Mouse (Mus musculus): ENCODE results near the gene Cars. TPM values are rescaled to one million over a fixed set of nuclear protein-coding genes. Genes with fewer than 3 reads are reported as not detected.

Cars gene
- total and polyA plus RNA-seq, 2 experiments from 2014 or later = 35.4 to 65.4 TPM

DNA sequence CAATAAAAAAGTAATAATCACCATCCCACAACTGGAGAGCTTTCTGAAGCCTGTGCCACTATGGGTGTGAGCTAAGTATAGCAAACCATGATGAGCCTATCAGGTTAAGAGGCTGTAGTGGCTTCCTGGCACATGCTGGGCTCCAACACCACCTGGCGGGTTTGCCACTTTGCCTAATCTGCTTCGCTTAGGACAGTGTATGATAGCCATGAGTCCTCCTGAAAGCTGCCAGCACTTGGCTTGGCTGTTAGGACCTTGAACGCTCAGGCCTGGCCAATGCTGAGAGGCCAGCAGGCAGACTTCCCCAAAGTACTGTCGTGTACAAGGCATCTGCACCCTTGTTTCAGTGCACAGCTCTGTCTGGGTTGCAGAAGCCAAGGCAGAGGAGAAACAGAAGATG is 11.9 kb downstream of the Cars start:
- TF ChIP-seq CTCF (IDR thresholded peaks at IDR 0.05; ENCODE audit: low read depth) = no peak
- no peaks in the 10 kb centered on the region for H3K27me3 ChIP-seq (ENCODE audit: insufficient read depth, low read length)
- no peak overlapping the region for H3K4me2 ChIP-seq (ENCODE audit: low read depth, low read length)
- WGBS = 89% methylated on average over 4 of the region's 4 CpGs
- H3K4me3 ChIP-seq (ENCODE audit: low read length) = no peak overlapping the region
- H3K9ac ChIP-seq (replicated peaks; ENCODE audit: low read length) = no peak overlapping the region
- no peaks in the 10 kb centered on the region for H3K9me3 ChIP-seq (ENCODE audit: low read length)
- no peak overlapping the region for H3K27ac ChIP-seq
- peaks cover 62% of the 10 kb centered on the region for H3K36me3 ChIP-seq (ENCODE audit: insufficient read depth, low read length)
- no peaks in the 10 kb centered on the region for H3K4me1 ChIP-seq (ENCODE audit: insufficient read depth, low read length)
- DNase-seq (ENCODE audit: low spot score) (no peak), ATAC-seq (no peak)

GRCm38 (mm10) chr7:143587586-143587985 is 12.3 kb downstream of the Cars start:
- no peak for ATAC-seq
- Histone ChIP-seq H3K36me3 (ENCODE audit: insufficient read depth, low read length) (peaks cover 66% of the 10 kb centered on the region), H3K9ac (replicated peaks; ENCODE audit: low read length) (no peak overlapping the region), H3K27me3 (ENCODE audit: insufficient read depth, low read length) (no peaks in the 10 kb centered on the region), H3K4me1 (ENCODE audit: insufficient read depth, low read length) (no peaks in the 10 kb centered on the region), H3K4me3 (ENCODE audit: low read length) (no peak overlapping the region), H3K4me2 (ENCODE audit: low read depth, low read length) (no peak overlapping the region), H3K9me3 (ENCODE audit: low read length) (no peaks in the 10 kb centered on the region), H3K27ac (no peak overlapping the region)
- WGBS = 88% methylated on average over 5 of the region's 5 CpGs
- DNase-seq (ENCODE audit: low spot score) = no peak
- no peak for TF ChIP-seq CTCF (IDR thresholded peaks at IDR 0.05; ENCODE audit: low read depth)

DNA sequence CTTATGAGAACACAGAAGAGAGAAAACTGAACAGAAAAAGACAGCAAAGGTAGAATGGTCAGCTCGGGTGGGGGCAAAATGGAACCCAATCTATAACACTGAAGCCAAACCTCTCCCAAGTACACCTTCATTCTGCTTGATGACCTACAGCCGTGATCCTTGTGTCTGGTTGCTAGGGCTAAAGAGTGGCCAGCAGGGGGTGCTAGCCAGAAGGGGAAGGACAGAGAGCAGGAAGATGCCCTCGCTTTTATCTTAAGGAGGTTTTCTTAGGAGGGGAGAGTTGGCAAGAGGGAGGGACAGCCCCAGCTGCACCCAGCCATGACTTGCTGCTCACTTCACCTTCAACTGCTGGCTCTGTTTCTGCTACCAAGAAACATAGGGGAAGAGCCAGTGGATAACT is 15.9 kb downstream of the Cars start:
- 35% methylated on average over 3 of the region's 3 CpGs for WGBS
- ATAC-seq (no peak), DNase-seq (ENCODE audit: low spot score) (peak; percentile 70)
- no peaks in the 10 kb centered on the region for H3K27me3 ChIP-seq (ENCODE audit: insufficient read depth, low read length)
- no peak overlapping the region for H3K4me2 ChIP-seq (ENCODE audit: low read depth, low read length)
- TF ChIP-seq CTCF (IDR thresholded peaks at IDR 0.05; ENCODE audit: low read depth) = peak; percentile 84
- H3K27ac ChIP-seq = no peak overlapping the region
- H3K9me3 ChIP-seq (ENCODE audit: low read length) = no peaks in the 10 kb centered on the region
- H3K36me3 ChIP-seq (ENCODE audit: insufficient read depth, low read length) = peaks cover 73% of the 10 kb centered on the region
- H3K9ac ChIP-seq (replicated peaks; ENCODE audit: low read length) = no peak overlapping the region
- H3K4me1 ChIP-seq (ENCODE audit: insufficient read depth, low read length) = no peaks in the 10 kb centered on the region
- H3K4me3 ChIP-seq (ENCODE audit: low read length) = no peak overlapping the region

GRCm38 (mm10) chr7:143583025-143583424 is 16.9 kb downstream of the Cars start:
- ATAC-seq = no peak
- no peak for TF ChIP-seq CTCF (IDR thresholded peaks at IDR 0.05; ENCODE audit: low read depth)
- H3K36me3 ChIP-seq (ENCODE audit: insufficient read depth, low read length) = peaks cover 73% of the 10 kb centered on the region

DNA sequence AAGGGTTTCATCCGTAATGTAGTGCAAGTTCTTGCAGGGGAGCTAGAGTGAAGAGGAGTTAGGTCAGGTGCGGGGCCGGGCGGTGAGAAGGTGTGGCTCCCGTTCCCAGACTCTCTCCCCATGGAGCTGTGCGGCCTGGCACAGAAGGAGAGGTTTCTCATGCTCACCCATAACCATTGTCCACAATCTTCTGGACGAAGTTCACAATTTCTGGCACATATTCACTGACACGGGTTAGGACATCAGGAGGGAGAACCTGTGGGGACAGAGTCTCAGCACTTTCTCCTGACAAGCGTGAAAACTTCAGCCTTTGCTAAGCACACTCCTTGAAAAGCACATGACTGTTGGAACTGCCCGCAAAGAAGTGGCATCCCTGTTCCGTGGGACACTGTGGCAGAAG is 24.1 kb downstream of the Cars start:
- no peak overlapping the region for H3K4me2 ChIP-seq (ENCODE audit: low read depth, low read length)
- H3K9ac ChIP-seq (replicated peaks; ENCODE audit: low read length) = no peak overlapping the region
- no peak for TF ChIP-seq CTCF (IDR thresholded peaks at IDR 0.05; ENCODE audit: low read depth)
- 95% methylated on average over 11 of the region's 11 CpGs for WGBS
- peaks cover 87% of the 10 kb centered on the region for H3K36me3 ChIP-seq (ENCODE audit: insufficient read depth, low read length)
- DNase-seq (ENCODE audit: low spot score) (no peak), ATAC-seq (no peak)
- H3K27ac ChIP-seq = no peak overlapping the region
- H3K4me3 ChIP-seq (ENCODE audit: low read length) = no peak overlapping the region
- H3K4me1 ChIP-seq (ENCODE audit: insufficient read depth, low read length) = no peaks in the 10 kb centered on the region
- no peaks in the 10 kb centered on the region for H3K9me3 ChIP-seq (ENCODE audit: low read length)
- H3K27me3 ChIP-seq (ENCODE audit: insufficient read depth, low read length) = no peaks in the 10 kb centered on the region

More at GRCm38 (mm10) chr7:143583025-143583424, 16.9 kb downstream of the Cars start:
- Histone ChIP-seq H3K27me3 (ENCODE audit: insufficient read depth, low read length) (no peaks in the 10 kb centered on the region), H3K4me3 (ENCODE audit: low read length) (no peak overlapping the region), H3K9me3 (ENCODE audit: low read length) (no peaks in the 10 kb centered on the region), H3K4me1 (ENCODE audit: insufficient read depth, low read length) (no peaks in the 10 kb centered on the region), H3K4me2 (ENCODE audit: low read depth, low read length) (no peak overlapping the region), H3K9ac (replicated peaks; ENCODE audit: low read length) (no peak overlapping the region), H3K27ac (no peak overlapping the region)
- WGBS = 89% methylated on average over 5 of the region's 5 CpGs
- no peak for DNase-seq (ENCODE audit: low spot score)

DNA sequence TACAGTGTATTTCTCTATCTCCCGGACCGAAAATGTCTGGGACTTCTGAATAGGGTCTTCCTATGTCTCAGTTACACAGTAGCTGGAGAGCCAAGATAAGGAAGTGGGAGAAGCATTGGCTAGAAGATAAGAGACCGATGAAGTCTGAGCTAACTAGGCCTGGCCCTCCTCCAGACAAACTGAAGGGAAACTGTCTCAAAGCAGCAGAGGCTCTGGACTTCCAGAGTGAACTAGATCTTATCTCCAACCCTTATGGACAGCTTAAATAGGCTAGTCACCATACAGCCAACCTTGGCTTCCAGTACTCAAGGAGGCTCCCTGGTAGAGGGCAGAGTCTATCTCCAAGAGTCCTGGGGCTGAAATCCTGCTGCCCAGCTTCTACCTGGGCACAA is 34.2 kb downstream of the Cars start:
- H3K4me3 ChIP-seq (ENCODE audit: low read length) = no peak overlapping the region
- ATAC-seq (no peak), DNase-seq (ENCODE audit: low spot score) (no peak)
- no peaks in the 10 kb centered on the region for H3K9me3 ChIP-seq (ENCODE audit: low read length)
- no peak overlapping the region for H3K4me2 ChIP-seq (ENCODE audit: low read depth, low read length)
- H3K36me3 ChIP-seq (ENCODE audit: insufficient read depth, low read length) = peaks cover 92% of the 10 kb centered on the region
- 95% methylated on average over 3 of the region's 3 CpGs for WGBS
- no peaks in the 10 kb centered on the region for H3K27me3 ChIP-seq (ENCODE audit: insufficient read depth, low read length)
- H3K4me1 ChIP-seq (ENCODE audit: insufficient read depth, low read length) = no peaks in the 10 kb centered on the region
- no peak for TF ChIP-seq CTCF (IDR thresholded peaks at IDR 0.05; ENCODE audit: low read depth)
- H3K27ac ChIP-seq = no peak overlapping the region
- H3K9ac ChIP-seq (replicated peaks; ENCODE audit: low read length) = no peak overlapping the region

- ATAC-seq = no peak
- 96% methylated on average over 6 of the region's 6 CpGs for WGBS
Measured at GRCm38 (mm10) chr7:143565015-143565647, 34.8 kb downstream of the Cars start.

More at GRCm38 (mm10) chr7:143565015-143565647, 34.8 kb downstream of the Cars start:
- Histone ChIP-seq H3K4me3 (ENCODE audit: low read length) (no peak overlapping the region), H3K9ac (replicated peaks; ENCODE audit: low read length) (no peak overlapping the region), H3K4me1 (ENCODE audit: insufficient read depth, low read length) (no peaks in the 10 kb centered on the region), H3K27ac (no peak overlapping the region), H3K36me3 (ENCODE audit: insufficient read depth, low read length) (peaks cover 92% of the 10 kb centered on the region), H3K27me3 (ENCODE audit: insufficient read depth, low read length) (no peaks in the 10 kb centered on the region), H3K9me3 (ENCODE audit: low read length) (no peaks in the 10 kb centered on the region), H3K4me2 (ENCODE audit: low read depth, low read length) (no peak overlapping the region)
- TF ChIP-seq CTCF (IDR thresholded peaks at IDR 0.05; ENCODE audit: low read depth) = no peak
- no peak for DNase-seq (ENCODE audit: low spot score)

Measured in hindbrain, postnatal 0 days (tissue).